Mouse (Mus musculus) brown adipose tissue, adult 24 weeks (tissue): ENCODE results near the gene Lrrk1. TPM values are rescaled to one million over a fixed set of nuclear protein-coding genes. Genes with fewer than 3 reads are reported as not detected.

Experiments
- H3K27ac ChIP-seq: fragments of 200-500 bp; replicated peaks from 2 replicates; pipeline ENCODE4 v1.5.1; 2012; ENCODE audit warnings: low read depth, mild to moderate bottlenecking, low read length
- H3K4me1 ChIP-seq: fragments of 200-500 bp; 2 replicates; pipeline ENCODE4 v1.6.1; 2012; ENCODE audit warnings: low read length, mixed read lengths; ENCODE audit not compliant: control insufficient read depth, insufficient read depth, insufficient read length
- H3K4me3 ChIP-seq: fragments of 200-500 bp; 2 replicates; pipeline ENCODE4 v1.5.1; 2012; ENCODE audit warnings: low read depth, mild to moderate bottlenecking, low read length, moderate library complexity; ENCODE audit not compliant: insufficient read depth
- polyA plus RNA-seq: library from polyadenylated mRNA; stranded (reverse); fragments of >200 nt; gene quantifications from 2 replicates; pipeline ENCODE4 v1.2.4, GENCODE M21; 2012; ENCODE audit not compliant: missing spikeins, insufficient read depth, insufficient read length

The Lrrk1 gene
- polyA plus RNA-seq, 1 experiment: 2.1 TPM

GRCm38 (mm10) chr7:66271226-66271625 is 116.9 kb downstream of the Lrrk1 start:
- Histone ChIP-seq H3K4me3 (no peak overlapping the region), H3K27ac (no peak overlapping the region), H3K4me1 (no peaks in the 10 kb centered on the region)

- no peak overlapping the region for H3K4me3 ChIP-seq
- no peak overlapping the region for H3K27ac ChIP-seq
- no peaks in the 10 kb centered on the region for H3K4me1 ChIP-seq
Observed at GRCm38 (mm10) chr7:66266942-66267850, 121.0 kb downstream of the Lrrk1 start.

- no peak overlapping the region for H3K4me3 ChIP-seq
- no peaks in the 10 kb centered on the region for H3K4me1 ChIP-seq
- H3K27ac ChIP-seq: no peak overlapping the region
Observed at GRCm38 (mm10) chr7:66263421-66263820, 124.7 kb downstream of the Lrrk1 start.

- Histone ChIP-seq H3K27ac (no peak overlapping the region), H3K4me3 (no peak overlapping the region), H3K4me1 (no peaks in the 10 kb centered on the region)
Observed at GRCm38 (mm10) chr7:66262570-66263156, 125.5 kb downstream of the Lrrk1 start.

- H3K27ac ChIP-seq: no peak overlapping the region
- H3K4me1 ChIP-seq: no peaks in the 10 kb centered on the region
- no peak overlapping the region for H3K4me3 ChIP-seq
Observed at GRCm38 (mm10) chr7:66260763-66261390, 127.3 kb downstream of the Lrrk1 start.

- H3K4me1 ChIP-seq: no peaks in the 10 kb centered on the region
Observed at GRCm38 (mm10) chr7:66260295-66260694, 127.9 kb downstream of the Lrrk1 start.

GRCm38 (mm10) chr7:66259436-66260206 is 128.5 kb downstream of the Lrrk1 start:
- no peak overlapping the region for H3K4me3 ChIP-seq
- H3K27ac ChIP-seq: no peak overlapping the region

More at GRCm38 (mm10) chr7:66260295-66260694, 127.9 kb downstream of the Lrrk1 start:
- Histone ChIP-seq H3K4me3 (no peak overlapping the region), H3K27ac (no peak overlapping the region)

GRCm38 (mm10) chr7:66258997-66259396 is 129.2 kb downstream of the Lrrk1 start:
- Histone ChIP-seq H3K27ac (no peak overlapping the region), H3K4me3 (no peak overlapping the region), H3K4me1 (no peaks in the 10 kb centered on the region)

More at GRCm38 (mm10) chr7:66259436-66260206, 128.5 kb downstream of the Lrrk1 start:
- H3K4me1 ChIP-seq: no peaks in the 10 kb centered on the region

GRCm38 (mm10) chr7:66257232-66257631 is 130.9 kb downstream of the Lrrk1 start:
- Histone ChIP-seq H3K27ac (no peak overlapping the region), H3K4me3 (no peak overlapping the region), H3K4me1 (no peaks in the 10 kb centered on the region)

- Histone ChIP-seq H3K4me3 (no peak overlapping the region), H3K4me1 (no peaks in the 10 kb centered on the region), H3K27ac (no peak overlapping the region)
Observed at GRCm38 (mm10) chr7:66256441-66256840, 131.7 kb downstream of the Lrrk1 start.

GRCm38 (mm10) chr7:66254993-66255392 is 133.2 kb downstream of the Lrrk1 start:
- Histone ChIP-seq H3K4me1 (no peaks in the 10 kb centered on the region), H3K4me3 (no peak overlapping the region), H3K27ac (no peak overlapping the region)

- H3K27ac ChIP-seq: no peak overlapping the region
- H3K4me3 ChIP-seq: no peak overlapping the region
- no peaks in the 10 kb centered on the region for H3K4me1 ChIP-seq
Observed at GRCm38 (mm10) chr7:66253975-66254651, 134.0 kb downstream of the Lrrk1 start.

GRCm38 (mm10) chr7:66250030-66250429 is 138.1 kb downstream of the Lrrk1 start:
- Histone ChIP-seq H3K4me1 (no peaks in the 10 kb centered on the region), H3K4me3 (no peak overlapping the region), H3K27ac (no peak overlapping the region)

GRCm38 (mm10) chr7:66249426-66249825 is 138.7 kb downstream of the Lrrk1 start:
- no peak overlapping the region for H3K4me3 ChIP-seq
- no peaks in the 10 kb centered on the region for H3K4me1 ChIP-seq
- H3K27ac ChIP-seq: no peak overlapping the region
